Mouse (Mus musculus) left cerebral cortex, adult 8-10 months (tissue): ENCODE measurements around the gene Ccdc12. TPM values are rescaled to one million over a fixed set of nuclear protein-coding genes. Genes with fewer than 3 reads are reported as not detected.

Experiments
- DNase-seq, 2 experiments: peaks; one replicate each; pipeline ENCODE4 v3.0.0; 2022; ENCODE audit warnings: low spot score in 2 of 2
- total RNA-seq, 4 experiments: library from RNA; stranded (reverse); gene quantifications; 2 replicates each; pipeline ENCODE4 v1.2.4; 2022

The Ccdc12 gene
- total RNA-seq, 4 experiments from 2014 or later: 69.7 to 73.5 (median 72.6) TPM

DNA sequence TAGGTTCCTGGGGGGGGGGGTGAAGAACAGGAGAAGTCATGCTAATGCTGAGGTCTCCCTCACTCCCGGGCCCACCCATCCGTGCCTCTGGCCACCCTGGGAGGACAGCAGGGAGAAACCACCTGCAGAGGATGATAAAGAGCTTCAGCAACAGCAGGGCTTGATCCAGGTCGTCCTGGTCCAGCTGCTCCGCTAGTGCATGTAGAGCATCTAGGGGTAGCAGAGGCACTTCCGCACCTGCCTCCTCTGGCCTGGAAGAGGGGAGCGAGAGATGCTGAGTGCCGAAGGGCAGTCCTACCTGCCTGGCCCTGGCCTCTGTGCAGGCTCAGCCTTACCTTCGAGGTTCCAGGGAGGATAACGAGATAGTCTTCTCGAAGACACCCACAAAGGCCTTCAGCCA lies 12.0 kb upstream of the Ccdc12 start:
- DNase-seq: no peak

DNA sequence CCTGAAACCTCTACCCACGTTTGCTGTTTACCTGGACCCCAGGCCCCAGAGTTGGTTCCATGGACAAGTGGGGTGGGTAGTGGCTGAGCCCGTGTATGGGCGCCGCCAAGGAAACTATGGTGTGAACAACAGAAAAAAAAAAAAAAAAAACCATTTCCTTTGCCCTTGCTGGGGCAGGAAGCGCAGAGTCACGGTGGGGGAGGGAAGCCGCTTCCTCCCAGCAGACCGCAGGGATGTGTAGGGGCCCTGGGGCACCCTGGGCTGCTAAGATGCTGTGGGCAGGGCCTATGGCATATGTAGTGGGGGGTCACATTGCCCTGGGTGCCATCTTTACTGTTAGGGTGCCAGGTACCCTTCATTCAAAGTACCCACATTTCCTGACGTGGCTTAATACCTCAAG lies 11.1 kb upstream of the Ccdc12 start:
- DNase-seq: no peak

DNA sequence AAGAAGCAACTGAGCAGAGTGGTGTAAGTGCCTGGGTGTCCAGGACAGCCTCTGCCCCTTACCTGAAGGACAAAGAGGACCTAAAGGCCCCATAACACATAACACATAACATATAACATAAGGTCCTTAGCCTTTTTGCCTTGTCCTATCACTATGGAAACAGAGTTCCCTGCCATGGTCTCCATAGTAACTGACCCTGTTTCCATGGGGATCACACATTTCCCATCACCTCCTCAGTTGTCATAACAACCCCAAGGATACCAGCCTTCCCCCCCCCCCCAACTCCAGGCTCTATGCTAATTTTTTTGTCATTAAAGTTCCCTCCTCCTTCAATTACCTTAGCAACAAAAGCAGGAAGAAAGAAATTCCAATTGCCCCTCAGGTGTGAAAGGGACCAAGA lies 6.5 kb upstream of the Ccdc12 start:
- no peak for DNase-seq

DNA sequence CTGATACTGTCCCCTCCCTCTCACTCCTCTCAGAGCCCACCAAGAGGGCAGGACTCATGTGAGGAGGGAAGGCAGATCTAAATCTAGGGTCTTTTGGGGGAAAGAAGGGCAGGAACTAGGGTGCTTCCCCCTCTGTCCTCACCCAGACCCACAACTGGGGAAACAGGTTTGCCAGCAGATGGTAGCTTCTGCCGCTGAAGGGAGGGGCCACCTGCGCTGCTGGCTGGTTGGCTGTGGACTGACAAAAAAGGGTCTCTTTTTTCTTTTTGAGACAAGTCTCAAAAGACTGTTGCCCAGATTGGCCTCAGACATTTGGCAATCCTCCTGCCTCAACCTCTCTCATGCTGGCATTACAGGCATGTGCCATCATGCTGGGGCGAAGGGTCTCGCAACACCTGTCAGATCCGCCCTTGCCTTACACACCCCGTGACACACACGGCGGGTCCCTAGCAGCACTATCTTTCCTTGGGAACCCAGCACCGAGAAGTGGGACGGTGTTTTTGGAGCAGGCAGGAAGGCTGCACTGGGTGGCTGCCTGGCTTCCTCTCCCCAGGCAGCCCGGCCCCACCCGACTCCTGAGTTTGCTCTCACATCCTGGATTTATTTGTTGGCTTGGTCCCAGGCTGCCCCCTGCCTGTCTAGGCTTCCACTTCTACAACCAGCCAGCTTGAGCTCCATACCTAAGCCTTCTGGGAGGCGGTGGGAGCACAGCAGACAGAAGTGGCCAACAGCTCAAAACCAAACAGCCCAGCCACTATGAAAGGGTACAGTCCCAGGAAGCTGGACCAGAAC lies 4.2 kb upstream of the Ccdc12 start:
- DNase-seq: no peak

DNA sequence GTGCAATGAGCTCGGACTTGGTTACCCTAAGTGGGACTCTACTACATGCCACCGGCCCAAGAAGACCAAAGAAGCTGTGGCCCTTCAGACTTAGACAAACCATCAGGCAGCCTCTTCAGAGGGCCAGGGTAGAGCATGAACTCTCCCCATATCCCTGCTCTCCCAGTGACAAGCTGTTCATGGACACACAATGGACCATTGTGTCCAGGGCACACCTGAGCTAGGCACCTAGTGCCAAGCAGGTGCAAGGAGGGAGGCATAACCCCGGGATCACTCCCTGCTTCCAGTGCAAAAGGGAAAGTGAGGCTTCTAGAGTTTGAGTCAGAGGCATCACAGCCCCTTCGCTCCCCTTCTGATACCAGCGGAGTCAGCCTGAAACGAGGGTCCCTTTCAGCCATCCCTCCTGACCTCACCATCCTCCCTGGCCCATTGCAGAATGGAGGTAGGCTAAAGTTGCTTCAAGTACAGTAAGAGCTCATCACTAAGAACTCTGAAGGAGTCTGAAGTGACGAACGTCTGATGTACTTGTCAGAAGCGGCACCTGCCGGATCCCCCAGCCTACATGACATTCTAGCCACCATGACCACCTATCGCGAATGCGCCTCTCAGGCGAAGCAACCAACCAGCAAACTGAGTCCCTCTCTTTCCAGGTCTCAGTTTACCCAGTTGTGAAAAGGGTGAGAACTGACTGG lies 3.2 kb upstream of the Ccdc12 start:
- DNase-seq: no peak

DNA sequence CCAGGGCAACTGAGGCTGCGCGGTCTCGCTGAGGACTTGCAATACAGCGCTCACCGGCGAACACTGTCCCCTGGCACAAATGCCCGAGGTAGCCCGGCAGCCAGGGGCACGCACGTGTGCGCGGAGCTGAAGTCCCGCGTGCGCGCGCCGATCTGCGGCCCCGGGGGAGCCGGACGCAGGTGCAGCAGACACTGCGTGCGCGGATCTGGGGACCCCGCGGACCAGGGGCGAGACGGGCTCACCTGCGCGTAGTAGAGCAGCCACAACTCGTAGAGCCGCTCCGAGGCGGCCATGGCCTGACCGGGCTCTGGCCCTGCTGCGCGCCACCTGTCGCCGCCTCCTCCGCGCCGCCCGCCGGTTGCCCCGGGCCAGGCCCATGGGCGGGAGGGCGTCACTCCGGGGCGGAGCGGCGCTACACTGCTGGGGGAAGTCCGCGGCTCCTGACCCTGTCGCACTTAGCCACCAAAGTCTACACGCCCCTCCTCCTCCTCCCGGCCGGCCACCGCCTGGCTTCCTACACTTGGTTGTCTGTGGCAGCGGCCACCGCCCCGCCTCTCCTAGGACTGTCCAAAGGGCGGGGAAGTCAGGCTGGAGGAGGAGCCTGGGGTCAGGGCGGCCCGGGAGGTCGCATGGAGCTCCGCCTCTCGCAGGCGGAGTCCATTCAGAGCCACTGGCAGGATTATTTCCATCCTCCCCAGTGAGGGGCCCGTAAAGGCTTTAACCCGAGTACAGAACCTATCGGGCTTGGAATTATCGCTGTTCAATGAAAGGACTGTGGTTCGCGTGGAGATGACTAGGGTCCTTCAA lies 2.4 kb upstream of the Ccdc12 start, which contains the start of gene Nbeal2:
TSS of gene Nbeal2 (minus strand) at position 507 of the 807 bp plus-strand sequence.
- DNase-seq: peak; percentile 66 to 79

DNA sequence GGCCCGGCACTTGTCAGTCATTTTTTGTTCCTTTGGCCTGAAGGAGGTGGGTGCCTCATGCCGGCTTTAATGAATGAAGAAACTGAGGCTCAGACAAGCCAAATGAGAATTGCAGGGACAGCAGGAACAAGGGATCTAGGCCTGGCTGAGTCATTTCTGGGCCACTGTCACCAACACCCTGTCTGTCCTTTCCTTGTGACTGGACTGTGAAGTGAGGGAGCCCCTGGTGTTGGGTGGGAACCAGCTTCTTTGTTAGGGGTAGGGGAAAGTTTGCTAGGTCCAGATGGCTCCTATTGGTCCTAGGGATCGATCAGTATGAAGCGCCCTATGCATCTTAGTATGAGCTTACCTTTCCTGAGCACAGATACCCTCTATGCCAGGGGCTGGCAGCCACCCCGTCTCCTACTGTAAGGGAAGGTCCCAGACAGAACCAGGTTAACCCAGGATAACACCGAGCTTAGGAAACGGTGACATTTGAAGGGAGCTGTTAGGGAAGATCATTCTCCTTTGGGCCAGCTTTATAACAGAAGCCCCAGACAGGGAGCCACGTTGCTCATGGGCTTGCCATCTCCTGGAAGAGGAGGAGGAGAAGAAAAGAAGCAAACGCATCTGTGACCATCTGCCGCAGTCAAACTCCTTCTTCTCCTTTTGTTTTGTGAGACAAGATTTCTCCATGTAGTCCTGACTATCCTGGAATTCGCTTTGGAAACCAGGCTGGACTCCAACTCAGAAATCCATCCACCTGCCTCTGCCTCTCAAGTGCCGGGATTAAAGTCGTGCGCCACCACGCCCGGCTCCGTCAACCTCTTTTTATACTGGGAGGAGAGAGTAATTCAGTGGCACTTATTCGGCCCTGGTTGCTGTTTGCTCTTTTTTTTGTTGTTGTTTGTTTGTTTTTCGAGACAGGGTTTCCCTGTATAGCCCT lies 1.3 kb upstream of the Ccdc12 start:
- no peak for DNase-seq

DNA sequence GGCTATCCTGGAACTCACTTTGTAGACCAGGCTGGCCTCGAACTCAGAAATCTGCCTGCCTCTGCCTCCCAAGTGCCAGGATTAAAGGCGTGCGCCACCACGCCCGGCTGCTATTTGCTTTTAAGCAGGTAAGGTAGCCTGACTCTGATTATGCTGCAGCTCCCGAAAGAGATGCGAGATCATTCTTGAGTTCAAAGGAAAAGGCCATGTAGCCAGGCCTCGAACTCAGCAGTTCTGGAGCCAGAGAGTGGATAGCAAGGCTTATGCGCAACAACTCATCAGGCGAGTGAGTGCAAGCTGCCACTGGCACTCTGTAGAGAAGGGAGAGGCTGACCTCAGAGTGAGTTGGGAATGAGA lies 674 bp upstream of the Ccdc12 start:
- DNase-seq: no peak

DNA sequence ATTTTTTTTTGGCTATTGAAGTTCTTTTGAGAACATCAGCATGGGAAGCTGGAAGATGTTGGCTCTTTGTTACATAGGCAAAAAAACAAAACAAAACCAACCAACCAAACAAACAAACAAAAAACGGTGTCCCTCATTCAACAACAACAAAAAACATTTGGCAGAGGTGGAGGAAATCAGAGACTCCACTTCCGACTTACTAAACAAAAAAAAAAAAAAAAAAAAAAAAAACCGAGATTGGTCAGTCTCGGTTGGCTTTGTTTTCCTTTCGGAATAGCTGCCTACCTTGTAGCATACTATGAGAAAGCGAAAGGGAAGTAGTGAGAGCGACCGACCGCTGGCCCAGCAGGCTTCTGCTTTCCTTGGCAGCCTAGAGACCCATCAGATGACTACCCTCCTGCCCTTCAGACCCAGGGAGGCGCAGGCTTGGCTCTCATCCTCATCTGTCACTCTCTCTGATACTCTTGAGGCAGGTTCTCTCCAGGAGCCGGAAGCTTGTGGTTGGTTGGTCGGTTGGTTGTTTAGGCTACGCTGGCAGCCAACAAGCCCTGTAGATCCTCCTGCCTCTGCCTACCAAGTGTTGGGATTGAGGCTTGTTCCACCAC lies 1.3 kb downstream of the Ccdc12 start:
- no peak for DNase-seq

DNA sequence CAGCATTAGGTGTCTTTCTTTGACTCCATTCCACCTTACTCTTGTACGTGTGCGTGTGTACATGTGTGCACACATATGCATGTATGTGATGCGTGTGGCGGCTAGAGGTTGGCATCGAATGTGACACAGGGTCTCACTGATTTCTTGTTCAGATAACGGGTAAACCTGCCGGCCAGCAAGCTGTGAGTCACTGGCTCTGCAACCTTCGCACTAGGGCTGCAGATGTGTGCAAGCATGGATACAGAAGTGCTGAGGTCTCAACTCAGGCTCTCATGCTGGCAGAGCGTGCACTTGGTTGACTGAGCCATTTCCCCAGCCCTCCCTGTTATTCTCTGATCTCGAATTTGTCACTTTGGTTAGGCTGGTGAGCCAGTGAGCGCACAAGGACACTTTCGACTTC lies 3.2 kb downstream of the Ccdc12 start:
- no peak for DNase-seq

DNA sequence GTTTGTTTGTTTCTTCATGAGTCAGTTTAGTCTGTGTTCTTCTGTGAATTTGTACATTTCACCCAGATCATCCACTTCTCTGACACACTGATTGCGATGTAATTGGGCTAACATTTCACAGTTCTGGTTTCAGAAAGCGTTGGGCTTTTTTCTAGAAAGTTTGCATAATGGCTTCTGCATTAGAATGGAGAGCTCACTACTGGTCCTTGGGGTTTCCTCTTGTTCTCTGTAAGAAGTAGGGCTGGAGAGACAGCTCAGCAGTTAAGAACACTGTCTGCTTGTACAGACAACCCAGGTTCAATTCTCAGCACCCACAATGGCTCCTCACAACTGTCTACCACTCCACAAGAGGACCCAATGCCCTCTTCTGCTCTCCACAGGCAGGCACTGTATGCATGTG lies 3.9 kb downstream of the Ccdc12 start:
- no peak for DNase-seq

DNA sequence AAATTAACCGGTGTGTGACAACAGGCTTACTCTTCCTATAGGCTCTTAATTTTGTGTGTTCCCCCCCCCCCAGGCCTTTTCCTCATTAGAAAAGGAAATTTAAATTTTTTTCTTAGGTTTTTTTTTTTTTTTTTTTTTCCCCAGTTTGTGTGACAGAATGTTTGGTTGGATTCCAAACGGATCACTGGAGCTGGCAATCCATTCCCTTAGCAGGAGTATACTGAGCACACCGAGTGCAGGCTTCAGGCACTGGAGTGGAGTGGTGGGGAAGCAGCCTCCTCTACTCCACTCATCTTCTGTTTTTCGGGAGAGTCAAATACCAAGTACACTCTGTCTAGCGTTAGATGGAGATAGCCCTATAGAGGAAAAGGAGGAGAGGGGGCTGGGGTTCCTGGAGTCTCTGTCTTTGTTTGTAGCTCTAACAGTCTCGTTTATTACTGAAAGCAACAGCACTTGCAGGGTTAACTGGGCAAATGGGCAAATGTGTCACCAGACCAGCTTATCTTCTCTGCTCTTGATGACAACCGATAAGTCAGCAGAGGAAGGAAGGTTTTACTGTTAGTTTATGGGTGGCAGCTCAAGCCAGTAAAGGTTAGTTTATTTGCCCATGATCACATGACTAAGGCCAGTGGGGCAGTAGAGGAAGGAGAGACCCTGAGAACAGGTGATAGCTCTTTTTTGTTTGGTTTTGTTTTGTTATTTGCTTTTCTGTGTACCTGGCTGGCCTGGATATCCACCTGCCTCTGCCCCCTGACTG lies 4.7 kb downstream of the Ccdc12 start:
- no peak for DNase-seq

DNA sequence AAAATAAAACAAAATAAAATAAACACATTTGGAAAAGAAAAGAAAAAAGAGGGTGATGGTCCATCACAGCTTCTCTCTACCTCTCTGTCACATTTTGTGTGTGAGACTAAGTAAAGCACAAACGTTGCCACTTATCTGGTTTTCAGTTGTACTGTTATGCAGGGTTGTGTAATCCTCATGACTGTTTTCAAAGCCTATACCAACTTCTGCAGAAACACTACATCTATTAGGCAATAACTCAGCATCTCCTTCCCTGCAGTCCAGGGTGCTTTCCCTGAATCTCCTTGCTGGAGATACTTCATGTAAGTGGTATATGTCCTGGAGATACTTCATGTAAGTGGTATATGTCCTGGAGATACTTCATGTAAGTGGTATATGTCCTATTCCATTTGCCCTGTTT lies 6.5 kb downstream of the Ccdc12 start:
- no peak for DNase-seq

DNA sequence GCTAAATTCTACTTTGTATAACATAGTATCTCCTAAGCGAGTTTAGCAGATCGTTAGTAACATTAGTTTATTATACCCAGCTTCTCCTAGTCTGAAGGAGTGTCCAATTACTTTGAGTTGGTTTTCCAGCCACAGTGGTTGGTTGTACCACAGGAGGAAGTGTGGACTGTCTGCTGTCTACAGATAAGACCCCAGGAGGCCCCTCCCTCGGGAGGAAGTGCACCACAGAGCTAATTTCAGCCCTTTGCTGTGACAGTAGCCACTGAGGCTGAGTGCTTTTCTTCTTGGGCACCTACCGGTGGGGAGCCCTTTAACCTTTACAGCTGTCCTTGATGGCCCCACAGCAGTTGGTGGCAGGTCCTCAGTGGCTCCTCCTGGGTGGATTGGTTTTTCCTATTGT lies 9.6 kb downstream of the Ccdc12 start:
- DNase-seq: no peak

DNA sequence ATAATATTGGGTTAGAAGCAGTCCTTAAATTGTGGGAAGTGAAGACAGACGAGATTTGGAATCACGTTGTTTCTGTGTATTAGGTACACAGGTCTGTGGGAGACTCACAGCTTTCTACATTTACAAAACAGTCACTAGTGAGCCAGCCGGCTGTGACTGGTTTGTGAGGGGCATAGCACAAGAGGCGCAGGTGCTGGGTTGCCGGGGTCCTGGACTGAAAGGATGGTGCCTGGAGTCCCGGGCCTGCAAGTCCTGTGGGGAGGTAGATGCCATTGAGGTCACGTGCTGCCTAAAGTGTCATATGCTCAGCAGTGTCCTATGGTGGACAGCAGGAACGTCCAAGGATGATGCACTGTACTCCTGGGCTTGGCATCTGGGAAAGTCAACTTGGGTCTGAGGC lies 10.1 kb downstream of the Ccdc12 start:
- DNase-seq: no peak

DNA sequence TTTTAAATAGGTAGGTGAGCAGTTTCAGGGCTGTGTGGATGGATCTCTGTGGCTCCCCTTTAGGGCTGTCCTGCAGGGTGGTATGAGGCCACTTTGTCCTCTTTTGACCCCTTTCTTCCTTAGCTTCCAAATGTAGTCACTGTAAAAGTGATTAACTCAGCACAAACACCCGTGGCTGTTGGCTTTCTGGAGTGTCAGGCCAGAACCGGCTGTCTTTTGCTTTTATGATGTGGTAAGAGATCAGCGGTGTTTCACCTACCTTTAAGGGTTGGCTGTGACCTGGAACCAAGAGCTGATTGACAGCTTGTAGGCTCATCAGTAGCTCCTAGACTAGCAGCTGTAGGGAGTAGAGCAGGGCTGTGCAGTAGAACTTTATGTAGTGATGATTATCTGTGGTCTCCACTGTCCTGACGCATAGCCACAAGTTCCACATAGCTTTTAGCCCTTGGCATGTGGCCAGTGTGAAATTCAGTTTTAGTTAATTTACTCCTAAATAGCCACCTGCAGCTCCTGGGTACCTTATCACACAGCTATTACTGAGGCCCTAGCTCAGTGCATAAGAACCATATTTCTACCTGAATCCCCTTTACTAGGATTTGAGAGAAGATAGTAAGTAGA lies 11.0 kb downstream of the Ccdc12 start:
- no peak for DNase-seq

DNA sequence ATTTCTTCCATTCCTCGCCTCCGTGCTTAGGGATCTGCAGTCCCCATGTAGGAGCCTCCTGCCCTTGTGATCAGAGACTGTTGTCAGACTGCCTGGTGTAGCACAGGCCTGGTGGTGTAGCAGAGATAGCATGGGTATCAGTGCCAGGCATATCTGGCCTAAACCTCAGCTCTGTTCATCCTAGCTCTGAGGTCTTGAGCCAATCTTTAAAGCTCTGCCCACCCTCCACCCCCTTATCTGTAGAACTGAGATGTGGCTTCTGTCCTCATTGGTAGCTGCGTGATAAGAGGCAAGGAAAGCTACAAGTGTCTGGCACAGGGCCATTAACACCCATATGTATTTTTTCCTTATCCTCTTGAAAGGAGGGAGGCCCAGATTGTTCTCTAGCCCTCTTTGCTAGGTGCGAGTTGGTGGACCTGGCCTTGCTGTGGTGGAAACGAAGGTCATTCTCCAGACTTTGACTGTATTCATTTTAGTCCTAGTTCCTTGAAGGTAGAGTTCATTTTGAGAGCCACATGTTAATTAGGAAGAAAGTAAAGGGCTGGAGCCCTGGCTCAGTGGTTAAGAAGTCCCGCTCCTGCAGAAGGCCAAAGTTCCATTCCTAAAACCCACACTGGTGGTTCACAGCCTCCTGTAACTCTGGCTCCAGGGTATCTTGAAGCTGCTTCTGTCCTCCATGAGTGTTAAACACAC lies 12.4 kb downstream of the Ccdc12 start:
- DNase-seq: no peak

DNA sequence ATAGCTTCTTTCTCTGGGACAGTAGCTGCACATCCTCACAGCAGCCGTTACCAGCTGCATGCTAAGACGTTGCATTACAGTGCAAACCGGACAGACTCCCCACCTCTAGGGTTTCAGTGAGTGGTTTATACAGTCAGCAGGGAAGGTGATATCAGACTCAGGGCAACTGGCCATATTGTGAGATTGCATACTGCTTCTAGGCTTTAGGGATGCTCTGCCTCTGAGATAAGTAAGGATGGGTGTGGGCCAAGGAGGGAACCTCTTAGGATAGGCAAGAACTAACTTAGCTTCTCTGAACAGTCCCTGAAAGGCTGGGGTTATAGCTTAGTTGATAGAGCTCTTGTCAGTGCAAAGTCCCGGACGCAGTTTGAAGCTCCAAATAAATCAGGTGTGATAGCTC lies 13.5 kb downstream of the Ccdc12 start:
- DNase-seq: no peak
